In the genomic region with DNA sequence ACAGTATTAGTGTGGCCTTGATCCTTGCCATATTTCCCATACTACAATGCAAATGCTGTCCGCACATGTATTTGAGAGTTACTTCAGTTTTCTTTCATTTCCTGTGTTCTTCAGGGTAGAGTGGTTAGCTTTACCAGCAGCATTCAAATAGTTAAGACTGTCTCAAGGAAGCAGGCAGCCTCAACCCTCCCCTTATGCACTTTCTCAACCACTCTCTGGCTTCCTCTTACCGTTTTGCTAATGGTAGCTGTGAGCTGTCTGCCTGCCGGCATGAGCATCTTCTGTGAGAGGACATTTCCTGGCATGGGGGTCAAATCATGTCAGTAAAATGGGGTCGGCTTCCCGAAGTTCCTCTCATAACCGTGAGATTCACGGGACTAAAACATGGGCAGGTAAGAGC, we compare ENCODE assay signal across 11 mouse cellular contexts.
DNase-seq lines count a peak whose midpoint lies in the region; ATAC-seq and TF ChIP-seq lines count a peak whose summit lies in the region.
"Had no signal": no experiment of that assay in that cellular context is flagged by ENCODE, and none has a peak within 500 bp of the region (broad histone marks: within the 10 kb centered on the region; RNA-seq: fewer than 3 reads in every experiment).

No protein-coding gene starts in this region.

- intact Hi-C loops in left cerebral cortex, postnatal 36 days (cut with DNase I), result no loop called here

- TF ChIP-seq POLR2A in olfactory bulb, adult 2 months (IDR thresholded peaks at IDR 0.05; ENCODE audit: insufficient read depth, low read depth, low read length), result no peak

- no peak overlapping the region for H3K4me2 ChIP-seq in liver, embryonic 16.5 days (ENCODE audit: low read depth, low read length)
- H3K4me2 ChIP-seq: midbrain, embryonic 15.5 days had no signal

- peaks cover 50% of the 10 kb centered on the region for H3K36me3 ChIP-seq in liver, embryonic 16.5 days (ENCODE audit: control insufficient read depth, insufficient read depth)
- H3K36me3 ChIP-seq: midbrain, embryonic 15.5 days had no signal

- no peaks in the 10 kb centered on the region for H3K27me3 ChIP-seq in liver, embryonic 16.5 days (ENCODE audit: control insufficient read depth, insufficient read depth, low read depth, low read length)
- H3K27me3 ChIP-seq: midbrain, embryonic 15.5 days had no signal

- peak; percentile 72 for ATAC-seq in CD4-positive, CD25-positive, alpha-beta regulatory T cell, adult 4 months
- 0 out of 2 replicates have a peak, but pooled peaks have one; percentile 9 for ATAC-seq in liver, embryonic 16.5 days (ENCODE audit: low read depth)
- ATAC-seq: forebrain, embryonic 14.5 days; midbrain, embryonic 15.5 days had no signal

- no peak overlapping the region for H3K27ac ChIP-seq in liver, embryonic 16.5 days (ENCODE audit: low read length)
- H3K27ac ChIP-seq in olfactory bulb, adult 2 months (ENCODE audit: insufficient read depth, low read depth, low read length), result no peak overlapping the region; the same call in 1 of the 2 replicates
- H3K27ac ChIP-seq: kidney, postnatal 0 days; midbrain, embryonic 15.5 days had no signal

- H3K4me3 ChIP-seq in liver, embryonic 16.5 days (ENCODE audit: low read depth, low read length), result peak overlapping the region; percentile 18
- H3K4me3 ChIP-seq in olfactory bulb, adult 2 months (ENCODE audit: insufficient read depth, low read depth, low read length), result peak overlapping the region; percentile 13; the same call in 1 of the 2 replicates
- H3K4me3 ChIP-seq: midbrain, embryonic 15.5 days had no signal

- H3K4me1 ChIP-seq in liver, embryonic 16.5 days (ENCODE audit: control insufficient read depth, low read depth, low read length), result no peaks in the 10 kb centered on the region; the same call in 1 of the 2 replicates
- H3K4me1 ChIP-seq in olfactory bulb, adult 2 months (ENCODE audit: control insufficient read depth, insufficient read depth, low read length), result no peaks in the 10 kb centered on the region
- H3K4me1 ChIP-seq: midbrain, embryonic 15.5 days had no signal

- no peaks in the 10 kb centered on the region for H3K9me3 ChIP-seq in liver, embryonic 16.5 days (replicated peaks; ENCODE audit: control insufficient read depth, low read length)
- H3K9me3 ChIP-seq: midbrain, embryonic 15.5 days had no signal

- DNase-seq in 416B (ENCODE audit: low read depth), result peak; percentile 72
- no peak for DNase-seq in retina, postnatal 1 day
- no peak for DNase-seq in left cerebral cortex, postnatal 36 days (ENCODE audit: low spot score in 2 of 2)
- DNase-seq in testis, postnatal 14 days (ENCODE audit: low spot score), result no peak
- DNase-seq in cerebellum, adult 11-12 months, result no peak

- no peak overlapping the region for H3K9ac ChIP-seq in liver, embryonic 16.5 days (ENCODE audit: low read depth, low read length)
- H3K9ac ChIP-seq: midbrain, embryonic 15.5 days had no signal

- no peak for TF ChIP-seq CTCF in olfactory bulb, adult 2 months (IDR thresholded peaks at IDR 0.05; ENCODE audit: insufficient read depth, low read depth, low read length)

- WGBS in liver, embryonic 16.5 days (ENCODE audit: insufficient replicate concordance), result 41% methylated on average over 7 of the region's 7 CpGs
- 85% methylated on average over 7 of the region's 7 CpGs for WGBS in olfactory bulb, adult 2 months
